Mouse (Mus musculus) cerebellum, postnatal 25 days (tissue): ENCODE data around the gene Pim2.
A peak's percentile ranks its signal among the peaks of the same experiment; 100 is the strongest.

Source experiments
- DNase-seq, 2 experiments: peaks; one replicate each; pipeline ENCODE4 v3.0.0; 2021; ENCODE audit warnings: mixed read lengths in 2 of 2

The Pim2 gene

GRCm38 (mm10) chrX:7878007-7878419 is at the start of gene Pim2:
TSS of gene Pim2 (plus strand) at chrX:7878262.
- DNase-seq = peak; percentile 87 to 93

- no peak for DNase-seq
Measured at GRCm38 (mm10) chrX:7837146-7837545, 40.9 kb upstream of the Pim2 start.

- DNase-seq = no peak
Measured at GRCm38 (mm10) chrX:7840842-7841162, 37.3 kb upstream of the Pim2 start.

- DNase-seq = peak; percentile 92 to 95
Measured at GRCm38 (mm10) chrX:7841163-7842162, 36.6 kb upstream of the Pim2 start, which contains the start of gene Otud5. TSS of gene Otud5 (plus strand) at chrX:7841364.

GRCm38 (mm10) chrX:7842318-7842717 is 35.7 kb upstream of the Pim2 start:
- peak in 1 of 2 experiments; percentile 44 for DNase-seq

GRCm38 (mm10) chrX:7847845-7848244 is 30.2 kb upstream of the Pim2 start:
- DNase-seq = no peak

- peak; percentile 44 to 68 for DNase-seq
Measured at GRCm38 (mm10) chrX:7854578-7854977, 23.5 kb upstream of the Pim2 start.

GRCm38 (mm10) chrX:7859191-7859753 is 18.8 kb upstream of the Pim2 start:
- no peak for DNase-seq

GRCm38 (mm10) chrX:7863181-7863580 is 14.9 kb upstream of the Pim2 start:
- DNase-seq = no peak

- DNase-seq = no peak
Measured at GRCm38 (mm10) chrX:7864551-7864950, 13.5 kb upstream of the Pim2 start.

GRCm38 (mm10) chrX:7865343-7865742 is 12.7 kb upstream of the Pim2 start:
- no peak for DNase-seq

- DNase-seq = no peak
Measured at GRCm38 (mm10) chrX:7865786-7866185, 12.3 kb upstream of the Pim2 start.

- no peak for DNase-seq
Measured at GRCm38 (mm10) chrX:7867141-7867540, 10.9 kb upstream of the Pim2 start.

GRCm38 (mm10) chrX:7868506-7868905 is 9.6 kb upstream of the Pim2 start:
- DNase-seq = no peak

- DNase-seq = no peak
Measured at GRCm38 (mm10) chrX:7869826-7870225, 8.2 kb upstream of the Pim2 start.

GRCm38 (mm10) chrX:7878495-7878894 is 433 bp downstream of the Pim2 start:
- DNase-seq = peak; percentile 51 to 56

- DNase-seq = peak; percentile 66 to 78
Measured at GRCm38 (mm10) chrX:7879819-7880218, 1.8 kb downstream of the Pim2 start.

- peak; percentile 83 to 86 for DNase-seq
Measured at GRCm38 (mm10) chrX:7883841-7884567, 5.9 kb downstream of the Pim2 start, which contains the start of gene Slc35a2. TSS of gene Slc35a2 (plus strand) at chrX:7884028.

GRCm38 (mm10) chrX:7898211-7898610 is 20.1 kb downstream of the Pim2 start:
- no peak for DNase-seq

- DNase-seq = peak; percentile 86 to 91
Measured at GRCm38 (mm10) chrX:7898880-7899874, 21.1 kb downstream of the Pim2 start, which contains the start of the genes Pqbp1 and Timm17b. TSS of gene Pqbp1 (minus strand) at chrX:7899269. TSS of gene Timm17b (plus strand) at chrX:7899357.

- DNase-seq = no peak
Measured at GRCm38 (mm10) chrX:7904441-7904840, 26.4 kb downstream of the Pim2 start.

GRCm38 (mm10) chrX:7907735-7908134 is 29.7 kb downstream of the Pim2 start, which contains the start of gene Gm10491:
TSS of gene Gm10491 (minus strand) at chrX:7907835.
- no peak for DNase-seq
